Mouse (Mus musculus) kidney, postnatal 0 days (tissue): Measurements from ENCODE around the gene Nhlrc4. TPM values are rescaled to one million over a fixed set of nuclear protein-coding genes. Genes with fewer than 3 reads are reported as not detected.
A peak's percentile ranks its signal among the peaks of the same experiment; 100 is the strongest.

Source experiments
- ATAC-seq: fragments of 200-750 bp; cut with Nextera tagmentation; replicated peaks from 2 replicates; pipeline ENCODE4 v1.8.0; 2017; ENCODE audit warnings: low read depth, moderate number of reproducible peaks, moderate TSS enrichment, moderate library complexity; ENCODE audit not compliant: low FRiP score
- DNase-seq: peaks from one replicate; pipeline ENCODE4 v3.0.0-alpha.2; 2016; ENCODE audit warnings: low spot score
- H3K27ac ChIP-seq: fragments of 300-500 bp; sonication (generic); 2 replicates; pipeline ENCODE4 v1.5.1; 2014; ENCODE audit warnings: mild to moderate bottlenecking
- H3K27me3 ChIP-seq: fragments of 300-500 bp; sonication (generic); 2 replicates; pipeline ENCODE4 v1.6.1; 2014; ENCODE audit warnings: low read length, mixed read lengths; ENCODE audit not compliant: insufficient read depth
- H3K36me3 ChIP-seq: fragments of 300-500 bp; sonication (generic); 2 replicates; pipeline ENCODE4 v1.6.1; 2014; ENCODE audit warnings: low read length, mixed read lengths; ENCODE audit not compliant: insufficient read depth
- H3K4me1 ChIP-seq: fragments of 300-500 bp; sonication (generic); replicated peaks from 2 replicates; pipeline ENCODE4 v1.6.1; 2014; ENCODE audit warnings: antibody characterized with exemption, low read length, mixed read lengths; ENCODE audit not compliant: insufficient read depth
- H3K4me2 ChIP-seq: fragments of 300-500 bp; sonication (generic); 2 replicates; pipeline ENCODE4 v1.6.1; 2014; ENCODE audit warnings: mild to moderate bottlenecking, low read length, moderate library complexity, mixed read lengths
- H3K4me3 ChIP-seq: fragments of 300-500 bp; sonication (generic); replicated peaks from 2 replicates; pipeline ENCODE4 v1.5.1; 2014; ENCODE audit warnings: low read depth, low read length
- H3K9ac ChIP-seq: fragments of 300-500 bp; sonication (generic); 2 replicates; pipeline ENCODE4 v1.6.1; 2014; ENCODE audit warnings: low read depth, low read length
- H3K9me3 ChIP-seq: fragments of 300-500 bp; sonication (generic); replicated peaks from 2 replicates; pipeline ENCODE4 v1.6.1; 2016; ENCODE audit warnings: low read length, inconsistent platforms, mixed read lengths
- CTCF ChIP-seq: IDR thresholded peaks from 2 replicates; pipeline ENCODE4 v1.5.1; 2016; ENCODE audit warnings: antibody characterized with exemption, low read depth, mild to moderate bottlenecking, moderate library complexity
- WGBS: fragments of 180-500 bp; shearing (Covaris S2); extraction: QIAGEN DNeasy Blood & Tissue Kit; methylation state at CpG from one replicate; pipeline ENCODE4 v1.1.7; 2014; 5-methylcytosine and 5-hydroxymethylcytosine counted together
- polyA plus RNA-seq: library from polyadenylated mRNA; unstranded; fragments of >200 nt; fragmentation: Nextera tagmentation; extraction: Ambion mirVana; gene quantifications from 2 replicates; pipeline ENCODE4 v1.2.1, GENCODE M21; 2015

Gene Nhlrc4
- polyA plus RNA-seq, 1 experiment from 2014 or later: 1.1 TPM

DNA sequence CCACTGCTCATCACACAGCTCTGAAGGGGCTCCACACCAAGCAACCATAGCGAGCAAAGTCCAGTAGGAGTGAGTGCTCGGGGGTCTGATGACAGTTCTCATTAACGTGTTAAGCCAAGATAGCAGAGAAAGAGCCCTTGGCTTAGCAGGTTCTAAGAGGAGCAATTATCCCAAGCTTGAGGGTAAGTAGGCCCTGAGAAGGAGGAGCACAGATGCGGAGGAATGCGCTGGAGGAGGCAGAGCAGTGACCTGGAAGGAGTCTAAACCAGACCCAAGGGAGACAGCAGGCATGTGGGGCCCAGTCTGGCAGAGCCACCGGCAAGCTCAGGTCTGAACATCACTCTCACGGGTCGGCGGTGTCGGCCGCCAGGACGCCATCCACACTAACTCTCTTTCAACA, 48.9 kb downstream of the Nhlrc4 start:
- DNase-seq: no peak
- no peak overlapping the region for H3K4me2 ChIP-seq
- no peak for TF ChIP-seq CTCF
- H3K36me3 ChIP-seq: 0 out of 2 replicates have a peak, but pooled peaks cover 4% of the 10 kb centered on the region
- no peak for ATAC-seq
- peak overlapping the region; percentile 42; the same call in 1 of the 2 replicates for H3K27ac ChIP-seq
- 49% methylated on average over 12 of the region's 12 CpGs for WGBS
- no peak overlapping the region for H3K4me3 ChIP-seq
- H3K4me1 ChIP-seq: no peaks in the 10 kb centered on the region
- H3K9me3 ChIP-seq: no peaks in the 10 kb centered on the region
- H3K9ac ChIP-seq: no peak overlapping the region
- H3K27me3 ChIP-seq: no peaks in the 10 kb centered on the region

DNA sequence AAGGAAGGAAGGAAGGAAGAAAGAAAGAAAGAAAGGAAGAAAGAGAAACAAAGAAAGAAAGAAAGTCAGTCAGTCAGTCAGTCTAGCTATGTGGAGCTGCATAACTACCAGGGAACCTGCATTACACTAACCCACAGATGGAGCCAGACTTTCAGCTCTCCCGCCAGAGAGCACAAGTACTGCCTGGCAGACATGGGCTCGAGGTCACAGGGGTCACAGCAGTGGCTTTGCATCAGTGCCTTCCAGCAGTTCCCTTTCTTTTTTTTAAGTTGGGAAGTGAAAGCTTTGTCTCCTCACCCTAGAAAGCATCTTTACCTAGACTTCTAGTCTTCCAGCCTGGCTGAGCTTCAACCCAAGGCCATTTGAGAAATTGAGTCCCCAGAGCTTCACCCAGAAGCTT, 49.3 kb downstream of the Nhlrc4 start:
- H3K4me3 ChIP-seq: no peak overlapping the region
- no peaks in the 10 kb centered on the region for H3K9me3 ChIP-seq
- 0 out of 2 replicates have a peak, but pooled peaks cover 4% of the 10 kb centered on the region for H3K36me3 ChIP-seq
- no peak overlapping the region for H3K4me2 ChIP-seq
- H3K9ac ChIP-seq: no peak overlapping the region
- no peaks in the 10 kb centered on the region for H3K4me1 ChIP-seq
- H3K27ac ChIP-seq: peak overlapping the region; percentile 42; the same call in 1 of the 2 replicates
- ATAC-seq: no peak
- DNase-seq: peak; percentile 43
- 23% methylated on average over 2 of the region's 2 CpGs for WGBS
- TF ChIP-seq CTCF: no peak
- no peaks in the 10 kb centered on the region for H3K27me3 ChIP-seq

DNA sequence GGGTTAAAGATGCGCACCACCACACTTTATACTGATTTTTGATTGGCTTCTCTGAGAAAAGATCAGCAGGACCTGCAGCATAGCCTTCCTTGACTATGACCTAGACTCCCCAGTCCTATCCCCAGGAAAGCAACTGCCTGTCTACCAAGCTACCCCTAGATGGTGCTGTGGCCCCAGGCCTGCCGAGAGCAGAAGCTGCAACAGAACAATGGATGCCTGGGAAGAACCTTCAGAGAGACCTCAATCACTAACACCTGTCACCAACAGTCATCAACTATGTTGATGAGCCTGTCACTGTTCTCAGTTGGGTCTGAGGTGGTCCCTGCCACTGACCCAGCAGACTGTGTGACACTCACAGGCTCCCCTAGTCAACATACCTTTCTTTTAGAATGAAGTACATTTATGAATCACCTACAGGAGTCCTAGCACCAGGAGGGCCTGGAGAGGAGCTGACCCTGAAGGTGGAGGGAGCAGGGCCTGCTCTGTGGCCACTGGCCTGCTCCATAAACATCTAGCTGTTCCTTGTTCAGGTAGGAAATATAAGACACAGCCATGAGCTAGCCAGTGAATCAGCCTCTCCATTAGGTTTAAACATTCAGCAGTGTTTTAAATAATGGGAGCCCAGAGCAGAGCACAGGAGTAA, 50.7 kb downstream of the Nhlrc4 start:
- 33% methylated on average over 2 of the region's 2 CpGs for WGBS
- Histone ChIP-seq H3K27me3 (no peaks in the 10 kb centered on the region), H3K4me2 (no peak overlapping the region), H3K36me3 (0 out of 2 replicates have a peak, but pooled peaks cover 7% of the 10 kb centered on the region), H3K4me3 (no peak overlapping the region), H3K9me3 (no peaks in the 10 kb centered on the region), H3K27ac (0 out of 2 replicates have a peak overlapping the region, but pooled peaks have one; percentile 5), H3K4me1 (no peaks in the 10 kb centered on the region), H3K9ac (no peak overlapping the region)
- TF ChIP-seq CTCF: peak; percentile 96
- peak; percentile 77; the same call in 1 of the 2 replicates for ATAC-seq
- DNase-seq: peak; percentile 85

Other genes starting within 250 kb of the Nhlrc4 start
- 0.70 TPM in 2 replicates for gene Gng13, start 227.8 kb downstream of the Nhlrc4 start, polyA plus RNA-seq
- 10.3 and 13.8 TPM in 2 replicates for gene Chtf18, start 217.5 kb downstream of the Nhlrc4 start, polyA plus RNA-seq
- gene Rpusd1, start 217.3 kb downstream of the Nhlrc4 start, polyA plus RNA-seq: 14.9 and 16.5 TPM in 2 replicates
- gene Mslnl, start 208.9 kb downstream of the Nhlrc4 start, polyA plus RNA-seq: not detected in 2 replicates
- gene Msln, start 190.6 kb downstream of the Nhlrc4 start, polyA plus RNA-seq: 6.6 and 9.6 TPM in 2 replicates
- 34.5 and 35.3 TPM in 2 replicates for gene Narfl, start 171.2 kb downstream of the Nhlrc4 start, polyA plus RNA-seq
- gene Haghl, start 159.3 kb downstream of the Nhlrc4 start, polyA plus RNA-seq: 79.9 and 80.0 TPM in 2 replicates
- gene Ccdc78, start 158.4 kb downstream of the Nhlrc4 start, polyA plus RNA-seq: 0.13 and 0.17 TPM in 2 replicates
- 112 and 117 TPM in 2 replicates for gene Fam173a, start 152.1 kb downstream of the Nhlrc4 start, polyA plus RNA-seq
- gene AC134908.4, start 149.3 kb downstream of the Nhlrc4 start, polyA plus RNA-seq: 0.82 TPM in 1 of 2 replicates, not detected in the other
- gene Metrn, start 147.8 kb downstream of the Nhlrc4 start, polyA plus RNA-seq: 45.4 and 50.9 TPM in 2 replicates
- gene Fbxl16, start 135.9 kb downstream of the Nhlrc4 start, polyA plus RNA-seq: 0.34 and 0.56 TPM in 2 replicates
- 21.0 and 22.1 TPM in 2 replicates for gene Wdr24, start 121.3 kb downstream of the Nhlrc4 start, polyA plus RNA-seq
- gene Jmjd8, start 116.1 kb downstream of the Nhlrc4 start, polyA plus RNA-seq: 53.1 and 54.5 TPM in 2 replicates
- 267 and 287 TPM in 2 replicates for gene Stub1, start 111.6 kb downstream of the Nhlrc4 start, polyA plus RNA-seq
- 3.7 and 3.9 TPM in 2 replicates for gene Rhbdl1, start 107.7 kb downstream of the Nhlrc4 start, polyA plus RNA-seq
- gene Gm20683, start 103.2 kb downstream of the Nhlrc4 start, polyA plus RNA-seq: 2.7 and 2.8 TPM in 2 replicates
- gene Rhot2, start 100.1 kb downstream of the Nhlrc4 start, polyA plus RNA-seq: 21.1 and 22.4 TPM in 2 replicates
- gene Wdr90, start 83.5 kb downstream of the Nhlrc4 start, polyA plus RNA-seq: 10.6 and 10.7 TPM in 2 replicates
- 128 and 138 TPM in 2 replicates for gene Mcrip2, start 76.2 kb downstream of the Nhlrc4 start, polyA plus RNA-seq
- gene Mettl26, start 69.9 kb downstream of the Nhlrc4 start, polyA plus RNA-seq: 106 and 119 TPM in 2 replicates
- 0.38 and 0.51 TPM in 2 replicates for gene Wfikkn1, start 64.1 kb downstream of the Nhlrc4 start, polyA plus RNA-seq
- gene Rab40c, start 25.2 kb downstream of the Nhlrc4 start, polyA plus RNA-seq: 20.4 and 22.1 TPM in 2 replicates
- 69.5 and 70.2 TPM in 2 replicates for gene Pigq, start within 50 bp of the Nhlrc4 start, polyA plus RNA-seq
- 6.8 and 7.2 TPM in 2 replicates for gene A930017K11Rik, start 7.6 kb upstream of the Nhlrc4 start, polyA plus RNA-seq
- gene Capn15, start 40.8 kb upstream of the Nhlrc4 start, polyA plus RNA-seq: 17.0 and 19.8 TPM in 2 replicates
- gene Rab11fip3, start 124.6 kb upstream of the Nhlrc4 start, polyA plus RNA-seq: 35.3 and 40.2 TPM in 2 replicates
- 44.8 and 47.3 TPM in 2 replicates for gene Decr2, start 145.4 kb upstream of the Nhlrc4 start, polyA plus RNA-seq
- 56.1 and 57.6 TPM in 2 replicates for gene Nme4, start 150.6 kb upstream of the Nhlrc4 start, polyA plus RNA-seq
- gene Tmem8, start 168.3 kb upstream of the Nhlrc4 start, polyA plus RNA-seq: 13.0 and 14.0 TPM in 2 replicates
- 175 and 192 TPM in 2 replicates for gene Mrpl28, start 178.5 kb upstream of the Nhlrc4 start, polyA plus RNA-seq
- gene Axin1, start 193.7 kb upstream of the Nhlrc4 start, polyA plus RNA-seq: 11.1 and 19.4 TPM in 2 replicates